Comparison of ENCODE assay signal across 11 mouse cellular contexts in genomic region chr12:17035128-17035527, GRCm38 (mm10). TPM values are rescaled to one million over a fixed set of nuclear protein-coding genes. Genes with fewer than 3 reads are reported as not detected.
DNase-seq lines count a peak whose midpoint lies in the region; ATAC-seq and TF ChIP-seq lines count a peak whose summit lies in the region.
"Had no signal": no experiment of that assay in that cellular context is flagged by ENCODE, and none has a peak within 500 bp of the region (broad histone marks: within the 10 kb centered on the region; RNA-seq: fewer than 3 reads in every experiment).

No protein-coding gene starts in this region.

- H3K36me3 ChIP-seq in hindbrain, postnatal 0 days (ENCODE audit: insufficient read depth, low read length), result no peaks in the 10 kb centered on the region
- H3K36me3 ChIP-seq in hindbrain, embryonic 16.5 days (ENCODE audit: control insufficient read depth, insufficient read depth, low read length), result no peaks in the 10 kb centered on the region
- no peaks in the 10 kb centered on the region for H3K36me3 ChIP-seq in neural tube, embryonic 15.5 days
- H3K36me3 ChIP-seq: liver, embryonic 15.5 days; stomach, embryonic 15.5 days had no signal

- H3K27me3 ChIP-seq in hindbrain, postnatal 0 days (ENCODE audit: insufficient read depth, low read length), result no peaks in the 10 kb centered on the region
- H3K27me3 ChIP-seq in hindbrain, embryonic 16.5 days (replicated peaks; ENCODE audit: control insufficient read depth, insufficient read depth, low read length), result no peaks in the 10 kb centered on the region
- peaks cover 11% of the 10 kb centered on the region for H3K27me3 ChIP-seq in neural tube, embryonic 15.5 days (replicated peaks)
- H3K27me3 ChIP-seq: liver, embryonic 15.5 days; stomach, embryonic 15.5 days had no signal

- H3K9ac ChIP-seq in hindbrain, postnatal 0 days (replicated peaks; ENCODE audit: low read length), result no peak overlapping the region
- no peak overlapping the region for H3K9ac ChIP-seq in hindbrain, embryonic 16.5 days (ENCODE audit: low read depth, low read length)
- H3K9ac ChIP-seq in neural tube, embryonic 15.5 days (replicated peaks), result no peak overlapping the region
- H3K9ac ChIP-seq: liver, embryonic 15.5 days; stomach, embryonic 15.5 days had no signal

- 70% methylated on average over 2 of the region's 2 CpGs for WGBS in hindbrain, postnatal 0 days
- WGBS in hindbrain, embryonic 16.5 days, result 73% methylated on average over 2 of the region's 2 CpGs
- WGBS in neural tube, embryonic 15.5 days, result 58% methylated on average over 2 of the region's 2 CpGs

- no peaks in the 10 kb centered on the region for H3K9me3 ChIP-seq in hindbrain, postnatal 0 days (ENCODE audit: low read length)
- no peaks in the 10 kb centered on the region for H3K9me3 ChIP-seq in hindbrain, embryonic 16.5 days (ENCODE audit: control insufficient read depth, low read length)
- no peaks in the 10 kb centered on the region for H3K9me3 ChIP-seq in neural tube, embryonic 15.5 days (replicated peaks)
- H3K9me3 ChIP-seq: liver, embryonic 15.5 days; stomach, embryonic 15.5 days had no signal

- no peak for ATAC-seq in hindbrain, postnatal 0 days
- ATAC-seq in hindbrain, embryonic 16.5 days, result no peak
- no peak for ATAC-seq in neural tube, embryonic 15.5 days (ENCODE audit: low FRiP score)

- TF ChIP-seq CTCF in hindbrain, postnatal 0 days (IDR thresholded peaks at IDR 0.05; ENCODE audit: low read depth), result peak; percentile 44

- H3K4me2 ChIP-seq in hindbrain, postnatal 0 days (ENCODE audit: low read depth, low read length), result no peak overlapping the region
- H3K4me2 ChIP-seq in hindbrain, embryonic 16.5 days (ENCODE audit: low read length), result no peak overlapping the region
- H3K4me2 ChIP-seq in neural tube, embryonic 15.5 days, result no peak overlapping the region
- H3K4me2 ChIP-seq: liver, embryonic 15.5 days; stomach, embryonic 15.5 days had no signal

- no peaks in the 10 kb centered on the region; the same call in none of the 2 replicates for H3K4me1 ChIP-seq in hindbrain, postnatal 0 days (ENCODE audit: insufficient read depth, low read length)
- peaks cover 8% of the 10 kb centered on the region; the same call in 1 of the 2 replicates for H3K4me1 ChIP-seq in hindbrain, embryonic 16.5 days (ENCODE audit: control insufficient read depth, insufficient read depth, low read depth, low read length)
- peaks cover 20% of the 10 kb centered on the region for H3K4me1 ChIP-seq in neural tube, embryonic 15.5 days
- H3K4me1 ChIP-seq: liver, embryonic 15.5 days; stomach, embryonic 15.5 days had no signal

- H3K27ac ChIP-seq in hindbrain, postnatal 0 days, result no peak overlapping the region
- H3K27ac ChIP-seq in hindbrain, embryonic 16.5 days (ENCODE audit: low read depth, low read length), result no peak overlapping the region
- no peak overlapping the region for H3K27ac ChIP-seq in neural tube, embryonic 15.5 days (replicated peaks)
- H3K27ac ChIP-seq: liver, embryonic 15.5 days; stomach, embryonic 15.5 days had no signal

- no peak overlapping the region for H3K4me3 ChIP-seq in hindbrain, postnatal 0 days (ENCODE audit: low read length)
- no peak overlapping the region for H3K4me3 ChIP-seq in hindbrain, embryonic 16.5 days (ENCODE audit: low read length)
- no peak overlapping the region for H3K4me3 ChIP-seq in neural tube, embryonic 15.5 days (replicated peaks)
- H3K4me3 ChIP-seq: erythroblast, embryonic 14.5 days; liver, embryonic 15.5 days; stomach, embryonic 15.5 days had no signal

- no peak for DNase-seq in hindbrain, postnatal 0 days (ENCODE audit: low spot score)
- DNase-seq in CD4-positive helper T cell, adult 2 months (ENCODE audit: low read depth, low spot score), result peak; percentile 54
- peak; percentile 78 for DNase-seq in MEL-GATA-1-ER (ENCODE audit: extremely low read depth, low read depth)
- DNase-seq in forelimb bud, embryonic 11.5 days (ENCODE audit: low read depth, low spot score), result peak; percentile 35
- DNase-seq in spleen, postnatal 14 days (ENCODE audit: low spot score in 2 of 2), result peak; percentile 19 to 37
- no peak for DNase-seq in layer of hippocampus, postnatal 14 days (ENCODE audit: low spot score in 2 of 2)

RNA-seq across cellular contexts. Expression of gene 2410004P03Rik, which starts 23.6 kb away (rescaled TPM):
- total RNA-seq in hindbrain, postnatal 0 days (2014; rRNA removed), result 7.5 and 8.6 TPM in 2 replicates
- 7.8 and 10.4 TPM in 2 replicates for polyA plus RNA-seq in hindbrain, postnatal 0 days (2015; fragmentation: Nextera tagmentation; extraction: Ambion mirVana)
- 8.2 and 9.1 TPM in 2 replicates for polyA plus RNA-seq in hindbrain, embryonic 16.5 days (2015; fragmentation: Nextera tagmentation; extraction: Ambion mirVana)
- polyA plus RNA-seq in neural tube, embryonic 15.5 days (2015; fragmentation: Nextera tagmentation; extraction: Ambion mirVana), result 5.0 and 5.5 TPM in 2 replicates
- 1 to 10 TPM; 1.1 to 2.4 TPM for total RNA-seq in layer of hippocampus, postnatal 14 days (2021)
- polyA plus RNA-seq: erythroblast, embryonic 14.5 days; liver, embryonic 15.5 days had no signal

RNA-seq across cellular contexts. Expression of gene Pqlc3, which starts 34.9 kb away (rescaled TPM):
- 2.6 and 4.3 TPM in 2 replicates for total RNA-seq in hindbrain, postnatal 0 days (2014; rRNA removed)
- polyA plus RNA-seq in hindbrain, postnatal 0 days (2015; fragmentation: Nextera tagmentation; extraction: Ambion mirVana), result 2.2 and 2.5 TPM in 2 replicates
- polyA plus RNA-seq in hindbrain, embryonic 16.5 days (2015; fragmentation: Nextera tagmentation; extraction: Ambion mirVana), result 1.7 and 2.1 TPM in 2 replicates
- polyA plus RNA-seq in neural tube, embryonic 15.5 days (2015; fragmentation: Nextera tagmentation; extraction: Ambion mirVana), result 2.0 and 6.8 TPM in 2 replicates
- total RNA-seq in layer of hippocampus, postnatal 14 days (2021), result under 1 TPM; 0.45 to 0.99 TPM

Comparison
In these comparisons a context has a peak if more than half of its experiments do, and no peak if none do; other contexts are left out.
1. DNase-seq: peak in CD4-positive helper T cell, adult 2 months (single experiment), MEL-GATA-1-ER (single experiment), forelimb bud, embryonic 11.5 days (single experiment) and spleen, postnatal 14 days (2 of 2); none in hindbrain, postnatal 0 days (single experiment) and layer of hippocampus, postnatal 14 days (0 of 2).